Mouse (Mus musculus) left cerebral cortex, postnatal 10 days (tissue): Measurements from ENCODE around the gene Urb1. TPM values are rescaled to one million over a fixed set of nuclear protein-coding genes. Genes with fewer than 3 reads are reported as not detected.
A peak's percentile ranks its signal among the peaks of the same experiment; 100 is the strongest.

Experiments
- DNase-seq, 2 experiments: peaks; one replicate each; pipeline ENCODE4 v3.0.0; 2021 to 2022; ENCODE audit warnings: low spot score in 2 of 2, mixed read lengths in 1 of 2; ENCODE audit errors: extremely low spot score in 1 of 2
- intact Hi-C: fragments of 180-260 bp; cut with DNase I; formaldehyde crosslinking; loops from one replicate; pipeline ENCODE4 v1.15.1; 2025
- total RNA-seq, 2 experiments: library from RNA; stranded (reverse); gene quantifications; 2 replicates each; pipeline ENCODE4 v1.2.3; 2021

Urb1 gene
- total RNA-seq = 10 to 100 TPM; 16.1 to 17.6 TPM

- intact Hi-C loops = no loop called here
These were observed at the start of gene Urb1 for GRCm38 (mm10) chr16:90809975-90810715. Gene Urb1 (minus strand): TSS chr16:90810413.

GRCm38 (mm10) chr16:90858206-90858605 is 48.0 kb upstream of the Urb1 start:
- no peak for DNase-seq
- intact Hi-C loops = no loop called here

More at GRCm38 (mm10) chr16:90809975-90810715, at the start of gene Urb1:
- DNase-seq = peak; percentile 94 to 98

- no peak for DNase-seq
- intact Hi-C loops = no loop called here
These were observed 46.5 kb upstream of the Urb1 start for GRCm38 (mm10) chr16:90856552-90857200.

- intact Hi-C loops = no loop called here
- no peak for DNase-seq
These were observed 41.6 kb upstream of the Urb1 start for GRCm38 (mm10) chr16:90851621-90852334.

GRCm38 (mm10) chr16:90850881-90851280 is 40.7 kb upstream of the Urb1 start:
- intact Hi-C loops = no loop called here
- no peak for DNase-seq

GRCm38 (mm10) chr16:90849262-90849661 is 39.0 kb upstream of the Urb1 start:
- no peak for DNase-seq
- intact Hi-C loops = no loop called here

- no peak for DNase-seq
- intact Hi-C loops = no loop called here
These were observed 38.5 kb upstream of the Urb1 start for GRCm38 (mm10) chr16:90848697-90849096.

- DNase-seq = no peak
- intact Hi-C loops = no loop called here
These were observed 35.4 kb upstream of the Urb1 start for GRCm38 (mm10) chr16:90845591-90845990.

- intact Hi-C loops = no loop called here
- no peak for DNase-seq
These were observed 34.8 kb upstream of the Urb1 start for GRCm38 (mm10) chr16:90845038-90845437.

GRCm38 (mm10) chr16:90842164-90842563 is 32.0 kb upstream of the Urb1 start:
- no peak for DNase-seq
- intact Hi-C loops = no loop called here

- DNase-seq = no peak
- intact Hi-C loops = no loop called here
These were observed 27.2 kb upstream of the Urb1 start for GRCm38 (mm10) chr16:90837431-90837830.

- no peak for DNase-seq
- intact Hi-C loops = loop anchor here (5.0 kb wide), 1 partner anchor 94 kb away; no protein-coding TSS in a partner anchor
These were observed 23.0 kb upstream of the Urb1 start for GRCm38 (mm10) chr16:90833041-90833791.

- no peak for DNase-seq
- intact Hi-C loops = loop anchor here (5.0 kb wide), 1 partner anchor 95 kb away; no protein-coding TSS in a partner anchor
These were observed 22.3 kb upstream of the Urb1 start for GRCm38 (mm10) chr16:90832495-90832894.

GRCm38 (mm10) chr16:90831676-90832075 is 21.5 kb upstream of the Urb1 start:
- intact Hi-C loops = loop anchor here (5.0 kb wide), 1 partner anchor 96 kb away; no protein-coding TSS in a partner anchor
- no peak for DNase-seq

- intact Hi-C loops = loop anchor here (5.0 kb wide), 1 partner anchor 96 kb away; no protein-coding TSS in a partner anchor
- peak in 1 of 2 experiments; percentile 82 for DNase-seq
These were observed 20.6 kb upstream of the Urb1 start for GRCm38 (mm10) chr16:90830686-90831439.

GRCm38 (mm10) chr16:90829894-90830685 is 19.9 kb upstream of the Urb1 start:
- DNase-seq = peak; percentile 23 to 89
- intact Hi-C loops = loop anchor here (5.0 kb wide), 1 partner anchor 97 kb away; no protein-coding TSS in a partner anchor

GRCm38 (mm10) chr16:90829136-90829535 is 18.9 kb upstream of the Urb1 start:
- intact Hi-C loops = no loop called here
- DNase-seq = no peak
